Mouse (Mus musculus) neural tube, embryonic 11.5 days (tissue): Measurements from ENCODE around the gene Pomc. TPM values are rescaled to one million over a fixed set of nuclear protein-coding genes. Genes with fewer than 3 reads are reported as not detected.

Experiments
- ATAC-seq: fragments of 200-750 bp; cut with Nextera tagmentation; 2 replicates; pipeline ENCODE4 v1.8.0; 2017; ENCODE audit warnings: moderate number of reproducible peaks, mild to moderate bottlenecking, moderate TSS enrichment, moderate library complexity; ENCODE audit not compliant: insufficient read depth, low FRiP score, low TSS enrichment
- DNase-seq: peaks from one replicate; pipeline ENCODE4 v3.0.0-alpha.2; 2015; ENCODE audit warnings: low spot score
- H3K27ac ChIP-seq: fragments of 300-500 bp; sonication (generic); 2 replicates; pipeline ENCODE4 v1.5.1; 2014; ENCODE audit warnings: low read depth, mild to moderate bottlenecking, low read length
- H3K27me3 ChIP-seq: fragments of 300-500 bp; sonication (generic); 2 replicates; pipeline ENCODE4 v1.6.1; 2014; ENCODE audit warnings: mild to moderate bottlenecking, low read length, mixed read lengths; ENCODE audit not compliant: control insufficient read depth, insufficient read depth
- H3K36me3 ChIP-seq: fragments of 300-500 bp; sonication (generic); 2 replicates; pipeline ENCODE4 v1.6.1; 2014; ENCODE audit warnings: mild to moderate bottlenecking, low read length, moderate library complexity, mixed read lengths; ENCODE audit not compliant: control insufficient read depth, insufficient read depth
- H3K4me1 ChIP-seq: fragments of 300-500 bp; sonication (generic); 2 replicates; pipeline ENCODE4 v1.6.1; 2014; ENCODE audit warnings: low read length, mixed read lengths; ENCODE audit not compliant: control insufficient read depth, insufficient read depth
- H3K4me2 ChIP-seq: fragments of 300-500 bp; sonication (generic); 2 replicates; pipeline ENCODE4 v1.6.1; 2014; ENCODE audit warnings: low read depth, mild to moderate bottlenecking, moderate library complexity
- H3K4me3 ChIP-seq: fragments of 300-500 bp; sonication (generic); 2 replicates; pipeline ENCODE4 v1.5.1; 2014; ENCODE audit warnings: low read depth, low read length
- H3K9ac ChIP-seq: fragments of 300-500 bp; sonication (generic); 2 replicates; pipeline ENCODE4 v1.6.1; 2014; ENCODE audit warnings: mild to moderate bottlenecking, low read length
- H3K9me3 ChIP-seq: fragments of 300-500 bp; sonication (generic); 2 replicates; pipeline ENCODE4 v1.6.1; 2016; ENCODE audit warnings: low read length; ENCODE audit not compliant: control insufficient read depth
- WGBS: fragments of 180-500 bp; shearing (Covaris S2); extraction: QIAGEN DNeasy Blood & Tissue Kit; methylation state at CpG from one replicate; pipeline ENCODE4 v1.1.7; 2014; 5-methylcytosine and 5-hydroxymethylcytosine counted together
- polyA plus RNA-seq: library from polyadenylated mRNA; unstranded; fragments of >200 nt; fragmentation: Nextera tagmentation; extraction: Ambion mirVana; gene quantifications from 2 replicates; pipeline ENCODE4 v1.2.1, GENCODE M21; 2014

The Pomc gene
- polyA plus RNA-seq, 1 experiment from 2014 or later: 3.8 TPM

- Histone ChIP-seq H3K4me1 (0 out of 2 replicates have a peak, but pooled peaks cover 2% of the 10 kb centered on the region), H3K27me3 (no peaks in the 10 kb centered on the region), H3K36me3 (peaks cover 3% of the 10 kb centered on the region; the same call in 1 of the 2 replicates), H3K9ac (peak overlapping the region; percentile 19; the same call in 1 of the 2 replicates), H3K4me3 (peak overlapping the region; percentile 37), H3K27ac (no peak overlapping the region), H3K9me3 (no peaks in the 10 kb centered on the region), H3K4me2 (peak overlapping the region; percentile 65)
- ATAC-seq (peak; percentile 88), DNase-seq (peak; percentile 84)
- under 1% methylated on average over 41 of the region's 41 CpGs for WGBS
Observed at GRCm38 (mm10) chr12:3981350-3982131, 26.8 kb downstream of the Pomc start.

DNA sequence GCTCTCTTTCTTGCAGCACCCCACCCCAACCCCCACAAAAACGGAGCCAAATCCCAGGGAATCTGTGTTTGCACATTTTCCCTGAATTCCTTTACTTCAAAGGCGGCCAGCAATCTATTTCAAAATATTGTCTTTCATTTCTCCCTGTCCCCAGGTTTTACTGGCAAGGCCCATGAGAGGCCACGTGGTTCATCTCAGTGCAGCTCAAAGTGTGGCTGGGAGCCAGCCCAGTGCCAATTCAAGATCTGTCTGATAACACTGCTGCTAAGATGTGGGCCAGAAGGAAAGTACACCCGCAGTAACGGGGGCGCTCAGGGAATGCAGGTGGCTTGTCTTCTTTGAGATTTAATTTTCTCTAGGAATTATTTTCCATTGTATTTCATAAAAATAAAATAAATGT, 27.5 kb downstream of the Pomc start:
- DNase-seq: no peak
- peak overlapping the region; percentile 65 for H3K4me2 ChIP-seq
- H3K9me3 ChIP-seq: no peaks in the 10 kb centered on the region
- no peak overlapping the region for H3K27ac ChIP-seq
- no peak overlapping the region for H3K9ac ChIP-seq
- H3K36me3 ChIP-seq: no peaks in the 10 kb centered on the region; the same call in 1 of the 2 replicates
- 28% methylated on average over 6 of the region's 6 CpGs for WGBS
- H3K27me3 ChIP-seq: no peaks in the 10 kb centered on the region
- no peak; the same call in 1 of the 2 replicates for ATAC-seq
- no peak overlapping the region for H3K4me3 ChIP-seq
- 0 out of 2 replicates have a peak, but pooled peaks cover 2% of the 10 kb centered on the region for H3K4me1 ChIP-seq

DNA sequence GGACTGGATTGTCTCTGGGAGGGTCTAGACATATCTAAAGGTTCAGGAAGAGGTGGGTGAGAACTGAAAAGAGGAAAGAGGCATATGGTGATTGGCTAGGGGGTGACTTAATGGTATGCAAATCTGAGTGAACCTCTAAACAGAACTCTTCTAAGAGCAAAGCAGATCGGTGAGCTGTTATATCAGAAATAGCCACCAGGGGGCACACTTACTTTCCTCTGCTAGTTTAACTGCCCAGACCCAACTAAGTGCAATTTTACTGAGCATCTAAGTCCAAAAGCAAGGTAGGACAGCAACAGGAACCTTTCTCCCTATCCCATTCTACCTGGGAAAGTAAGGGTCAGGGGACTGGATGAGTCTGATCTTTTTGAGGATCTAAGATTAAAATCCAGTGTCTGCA, 29.0 kb downstream of the Pomc start:
- DNase-seq (peak; percentile 78), ATAC-seq (no peak)
- Histone ChIP-seq H3K9me3 (no peaks in the 10 kb centered on the region), H3K4me3 (no peak overlapping the region), H3K4me2 (no peak overlapping the region), H3K27me3 (no peaks in the 10 kb centered on the region), H3K4me1 (0 out of 2 replicates have a peak, but pooled peaks cover 2% of the 10 kb centered on the region), H3K36me3 (no peaks in the 10 kb centered on the region), H3K27ac (no peak overlapping the region), H3K9ac (no peak overlapping the region)
- 3% methylated on average over 1 of the region's 1 CpGs for WGBS

DNA sequence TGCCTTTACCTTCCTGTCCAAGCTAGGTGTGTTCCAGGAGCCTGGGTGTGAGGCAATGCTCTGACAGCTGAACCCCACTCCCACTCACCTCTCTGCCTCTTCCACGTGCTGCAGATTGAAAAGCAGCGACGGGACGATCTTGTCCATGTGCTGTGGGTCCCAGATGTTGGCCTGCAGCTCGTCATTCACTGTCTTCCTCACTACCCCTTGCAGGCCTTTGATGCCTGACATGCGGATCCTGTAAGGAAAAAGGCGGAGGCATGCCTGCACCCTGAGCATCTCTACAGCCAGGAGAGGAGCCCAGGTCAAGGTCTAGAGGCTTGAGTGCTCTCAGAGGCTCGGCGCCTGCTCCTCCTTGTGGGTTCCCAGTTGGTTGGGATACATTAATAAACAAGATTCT, 29.7 kb downstream of the Pomc start:
- H3K27ac ChIP-seq: no peak overlapping the region
- WGBS: 83% methylated on average over 9 of the region's 9 CpGs
- no peak overlapping the region for H3K9ac ChIP-seq
- no peak for ATAC-seq
- DNase-seq: no peak
- H3K4me1 ChIP-seq: 0 out of 2 replicates have a peak, but pooled peaks cover 2% of the 10 kb centered on the region
- H3K27me3 ChIP-seq: no peaks in the 10 kb centered on the region
- no peak overlapping the region for H3K4me3 ChIP-seq
- H3K9me3 ChIP-seq: no peaks in the 10 kb centered on the region
- H3K36me3 ChIP-seq: no peaks in the 10 kb centered on the region
- H3K4me2 ChIP-seq: no peak overlapping the region

DNA sequence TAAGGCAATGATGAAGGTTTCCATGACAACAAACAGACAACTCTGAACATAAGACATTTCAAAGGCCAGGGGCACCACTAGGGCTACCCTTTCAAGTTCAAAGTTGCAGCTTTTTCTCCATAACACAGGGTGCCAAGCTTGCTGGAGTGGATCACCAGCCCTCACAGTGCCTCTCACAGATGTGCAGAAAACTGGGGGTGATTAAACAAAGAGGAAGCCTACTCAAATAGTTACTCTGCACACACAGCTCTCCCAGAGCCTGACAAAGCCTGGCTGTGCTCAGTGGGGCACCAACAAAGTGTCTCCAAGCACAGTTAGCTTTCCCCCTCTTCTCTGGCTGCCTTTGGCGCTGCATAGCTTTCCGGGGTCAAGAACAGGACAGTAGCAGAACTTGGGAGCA, 35.2 kb downstream of the Pomc start:
- 0 out of 2 replicates have a peak overlapping the region, but pooled peaks have one; percentile 6 for H3K27ac ChIP-seq

GRCm38 (mm10) chr12:3991047-3991446, 36.3 kb downstream of the Pomc start:
- ATAC-seq (no peak), DNase-seq (peak; percentile 58)
- no peaks in the 10 kb centered on the region for H3K27me3 ChIP-seq

More for the DNA sequence above, 35.2 kb downstream of the Pomc start:
- Histone ChIP-seq H3K27me3 (no peaks in the 10 kb centered on the region), H3K36me3 (no peaks in the 10 kb centered on the region), H3K4me3 (no peak overlapping the region), H3K4me2 (no peak overlapping the region), H3K9me3 (no peaks in the 10 kb centered on the region), H3K9ac (no peak overlapping the region), H3K4me1 (peaks cover 11% of the 10 kb centered on the region; the same call in 1 of the 2 replicates)
- ATAC-seq (no peak), DNase-seq (peak; percentile 39)
- WGBS: 21% methylated on average over 2 of the region's 2 CpGs

GRCm38 (mm10) chr12:3996749-3997148, 42.0 kb downstream of the Pomc start:
- WGBS: 86% methylated on average over 9 of the region's 9 CpGs

More at GRCm38 (mm10) chr12:3991047-3991446, 36.3 kb downstream of the Pomc start:
- Histone ChIP-seq H3K36me3 (no peaks in the 10 kb centered on the region), H3K9ac (no peak overlapping the region), H3K4me1 (peaks cover 11% of the 10 kb centered on the region; the same call in 1 of the 2 replicates), H3K4me3 (no peak overlapping the region), H3K4me2 (no peak overlapping the region), H3K27ac (no peak overlapping the region), H3K9me3 (no peaks in the 10 kb centered on the region)
- 63% methylated on average over 3 of the region's 3 CpGs for WGBS

DNA sequence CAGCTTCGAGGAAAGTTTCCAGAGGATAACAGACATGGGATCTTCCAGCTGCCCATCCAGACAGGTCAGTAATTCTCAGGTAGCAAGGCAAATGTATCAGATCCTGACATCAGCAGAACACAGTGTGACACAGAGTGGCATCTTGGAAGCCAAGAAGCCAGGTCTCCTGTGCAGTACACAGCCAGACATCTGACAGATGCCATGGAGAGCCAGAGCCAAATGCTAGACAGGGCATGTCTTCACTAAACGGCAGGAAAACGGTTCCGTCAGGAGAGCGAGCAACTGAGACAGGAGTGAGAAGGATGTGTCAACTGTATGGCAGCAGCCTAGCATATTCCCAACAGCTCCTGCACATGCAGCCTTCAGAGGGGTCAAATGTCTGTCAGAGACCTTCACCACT, 45.7 kb downstream of the Pomc start:
- H3K27ac ChIP-seq: no peak overlapping the region
- no peak for DNase-seq
- no peak for ATAC-seq
- H3K27me3 ChIP-seq: no peaks in the 10 kb centered on the region
- 96% methylated on average over 5 of the region's 5 CpGs for WGBS
- H3K4me1 ChIP-seq: no peaks in the 10 kb centered on the region
- H3K36me3 ChIP-seq: no peaks in the 10 kb centered on the region
- H3K4me3 ChIP-seq: no peak overlapping the region
- no peaks in the 10 kb centered on the region for H3K9me3 ChIP-seq
- H3K4me2 ChIP-seq: no peak overlapping the region
- H3K9ac ChIP-seq: no peak overlapping the region

More at GRCm38 (mm10) chr12:3996749-3997148, 42.0 kb downstream of the Pomc start:
- DNase-seq (no peak), ATAC-seq (no peak)
- Histone ChIP-seq H3K4me2 (no peak overlapping the region), H3K4me3 (no peak overlapping the region), H3K27me3 (no peaks in the 10 kb centered on the region), H3K9ac (no peak overlapping the region), H3K36me3 (no peaks in the 10 kb centered on the region), H3K9me3 (no peaks in the 10 kb centered on the region), H3K4me1 (no peaks in the 10 kb centered on the region), H3K27ac (no peak overlapping the region)

GRCm38 (mm10) chr12:4004648-4005047, 49.9 kb downstream of the Pomc start:
- H3K4me3 ChIP-seq: no peak overlapping the region
- H3K4me2 ChIP-seq: no peak overlapping the region
- H3K27me3 ChIP-seq: no peaks in the 10 kb centered on the region
- H3K27ac ChIP-seq: no peak overlapping the region
- no peak overlapping the region for H3K9ac ChIP-seq
- H3K36me3 ChIP-seq: no peaks in the 10 kb centered on the region
- 14% methylated on average over 6 of the region's 6 CpGs for WGBS
- H3K4me1 ChIP-seq: 0 out of 2 replicates have a peak, but pooled peaks cover 4% of the 10 kb centered on the region
- no peak for DNase-seq
- no peaks in the 10 kb centered on the region for H3K9me3 ChIP-seq
- no peak for ATAC-seq
